Mouse (Mus musculus) inflammation-experienced regulatory T-cells, adult 16 weeks (primary cell): ENCODE results near the gene Hist1h2ag. TPM values are rescaled to one million over a fixed set of nuclear protein-coding genes. Genes with fewer than 3 reads are reported as not detected.

Experiments used
- polyA plus RNA-seq: library from polyadenylated mRNA; unstranded; fragments of 100-300 nt; shearing (Covaris generic); gene quantifications from one replicate; pipeline ENCODE4 v1.2.1, GENCODE M21; 2017

Hist1h2ag gene
- 2.4 TPM for polyA plus RNA-seq

GRCm38 (mm10) chr13:22042568-22043502, at the start of gene Hist1h2ag, which contains the start of gene Hist1h2bj:
TSS of gene Hist1h2ag (minus strand) at chr13:22042944.
TSS of gene Hist1h2bj (plus strand) at chr13:22043214.

GRCm38 (mm10) chr13:22084140-22084539, 41.4 kb upstream of the Hist1h2ag start, which contains the start of gene Vmn1r188:
TSS of gene Vmn1r188 (plus strand) at chr13:22084440.

GRCm38 (mm10) chr13:22041142-22041536, 1.6 kb downstream of the Hist1h2ag start, which contains the start of gene Hist1h4i:
TSS of gene Hist1h4i (minus strand) at chr13:22041362.

GRCm38 (mm10) chr13:22035267-22036148, 7.2 kb downstream of the Hist1h2ag start, which contains the start of the genes Hist1h2ah and Hist1h2bk:
TSS of gene Hist1h2ah (minus strand) at chr13:22035568.
TSS of gene Hist1h2bk (plus strand) at chr13:22035870.

GRCm38 (mm10) chr13:22009642-22010041, 33.1 kb downstream of the Hist1h2ag start, which contains the start of gene Prss16:
TSS of gene Prss16 (minus strand) at chr13:22009742.

Other genes with a start within 250 kb of the Hist1h2ag start
- 6.5 TPM for gene Hist1h2bq, start 232.7 kb downstream of the Hist1h2ag start, polyA plus RNA-seq
- not detected for gene Hist1h2ao, start 232.5 kb downstream of the Hist1h2ag start, polyA plus RNA-seq
- gene Hist1h4m, start 231.2 kb downstream of the Hist1h2ag start, polyA plus RNA-seq, result 42.3 TPM
- 3.8 TPM for gene Hist1h4n, start 210.7 kb downstream of the Hist1h2ag start, polyA plus RNA-seq
- gene Hist1h2ap, start 209.4 kb downstream of the Hist1h2ag start, polyA plus RNA-seq, result 104 TPM
- gene Hist1h2br, start 209.2 kb downstream of the Hist1h2ag start, polyA plus RNA-seq, result 6.7 TPM
- gene Zfp184, start 97.8 kb downstream of the Hist1h2ag start, polyA plus RNA-seq, result 0.24 TPM
- gene Pom121l2, start 61.8 kb downstream of the Hist1h2ag start, polyA plus RNA-seq, result not detected
- 0.20 TPM for gene Prss16, start 33.2 kb downstream of the Hist1h2ag start, polyA plus RNA-seq
- gene Hist1h2ah, start 7.4 kb downstream of the Hist1h2ag start, polyA plus RNA-seq, result not detected
- not detected for gene Hist1h2bk, start 7.1 kb downstream of the Hist1h2ag start, polyA plus RNA-seq
- 12.9 TPM for gene Hist1h4i, start 1.6 kb downstream of the Hist1h2ag start, polyA plus RNA-seq
- gene Hist1h2bj, start 270 bp upstream of the Hist1h2ag start, polyA plus RNA-seq, result 3.9 TPM
- gene Vmn1r188, start 41.5 kb upstream of the Hist1h2ag start, polyA plus RNA-seq, result not detected
- not detected for gene Vmn1r189, start 62.9 kb upstream of the Hist1h2ag start, polyA plus RNA-seq
- gene Vmn1r191, start 141.0 kb upstream of the Hist1h2ag start, polyA plus RNA-seq, result not detected
- not detected for gene Vmn1r192, start 148.2 kb upstream of the Hist1h2ag start, polyA plus RNA-seq
- not detected for gene Vmn1r193, start 180.2 kb upstream of the Hist1h2ag start, polyA plus RNA-seq
- gene Vmn1r194, start 201.3 kb upstream of the Hist1h2ag start, polyA plus RNA-seq, result not detected
- not detected for gene Vmn1r195, start 227.6 kb upstream of the Hist1h2ag start, polyA plus RNA-seq
- not detected for gene Vmn1r196, start 247.0 kb upstream of the Hist1h2ag start, polyA plus RNA-seq